Mouse (Mus musculus): ENCODE results near the gene Ppp1r9b. TPM values are rescaled to one million over a fixed set of nuclear protein-coding genes. Genes with fewer than 3 reads are reported as not detected.
"Not testable (repeated sequence)": the region's sequence is repeated elsewhere in the genome, so short reads cannot be mapped to it uniquely, and the experiment has no call there.

Ppp1r9b gene
- polyA plus RNA-seq, 1 experiment from 2014 or later, result 15.7 TPM

- no peaks in the 10 kb centered on the region for H3K9me3 ChIP-seq
- no peak overlapping the region for H3K9ac ChIP-seq (replicated peaks)
- WGBS, result 79% methylated on average over 5 of the region's 5 CpGs
- H3K27ac ChIP-seq (replicated peaks), result no peak overlapping the region
- 0 out of 2 replicates have a peak, but pooled peaks cover 5% of the 10 kb centered on the region for H3K27me3 ChIP-seq
- no peak overlapping the region for H3K4me2 ChIP-seq (replicated peaks)
- no peaks in the 10 kb centered on the region for H3K36me3 ChIP-seq
- no peak overlapping the region for H3K4me3 ChIP-seq
- H3K4me1 ChIP-seq, result peaks cover 4% of the 10 kb centered on the region; the same call in 1 of the 2 replicates
- ATAC-seq (ENCODE audit: low FRiP score, low read depth), result no peak
Measured at GRCm38 (mm10) chr11:94962534-94963101, 28.2 kb upstream of the Ppp1r9b start.

GRCm38 (mm10) chr11:94967419-94967818, 23.4 kb upstream of the Ppp1r9b start, which contains the start of gene Hils1:
Hils1 (plus strand) TSS chr11:94967593.
- H3K4me2 ChIP-seq (replicated peaks), result no peak within 1 kb of the TSS
- no peak within 1 kb of the TSS for H3K27ac ChIP-seq (replicated peaks)
- no peak within 1 kb of the TSS for H3K9ac ChIP-seq (replicated peaks)
- ATAC-seq (ENCODE audit: low FRiP score, low read depth), result no peak
- 47% methylated on average over 4 of the region's 4 CpGs for WGBS
- no peak within 1 kb of the TSS for H3K4me3 ChIP-seq
- no peaks in the 10 kb centered on the region for H3K9me3 ChIP-seq
- peaks cover 16% of the 10 kb centered on the region for H3K27me3 ChIP-seq
- H3K36me3 ChIP-seq, result no peaks in the 10 kb centered on the region
- no peaks in the 10 kb centered on the region for H3K4me1 ChIP-seq

- H3K9ac ChIP-seq (replicated peaks), result no peak overlapping the region
- ATAC-seq (ENCODE audit: low FRiP score, low read depth), result no peak
- H3K4me2 ChIP-seq (replicated peaks), result no peak overlapping the region
- H3K27ac ChIP-seq (replicated peaks), result no peak overlapping the region
- H3K27me3 ChIP-seq, result peaks cover 21% of the 10 kb centered on the region
- H3K4me3 ChIP-seq, result no peak overlapping the region
- 0 out of 2 replicates have a peak, but pooled peaks cover 2% of the 10 kb centered on the region for H3K4me1 ChIP-seq
- no peaks in the 10 kb centered on the region for H3K36me3 ChIP-seq
- WGBS, result 77% methylated on average over 7 of the region's 7 CpGs
- H3K9me3 ChIP-seq, result no peaks in the 10 kb centered on the region
Measured at GRCm38 (mm10) chr11:94968187-94968586, 22.6 kb upstream of the Ppp1r9b start.

- not testable (repeated sequence) for ATAC-seq (ENCODE audit: low FRiP score, low read depth); H3K36me3 ChIP-seq; H3K27ac ChIP-seq (replicated peaks); H3K9me3 ChIP-seq; H3K4me1 ChIP-seq; H3K4me3 ChIP-seq; H3K4me2 ChIP-seq (replicated peaks); H3K9ac ChIP-seq (replicated peaks)
- peaks cover 21% of the 10 kb centered on the region for H3K27me3 ChIP-seq
- WGBS, result 93% methylated on average over 4 of the region's 4 CpGs
Measured at GRCm38 (mm10) chr11:94969709-94970108, 21.1 kb upstream of the Ppp1r9b start.

GRCm38 (mm10) chr11:94970210-94970943, 20.5 kb upstream of the Ppp1r9b start:
- H3K36me3 ChIP-seq, result no peaks in the 10 kb centered on the region
- no peak overlapping the region for H3K27ac ChIP-seq (replicated peaks)
- H3K4me1 ChIP-seq, result 0 out of 2 replicates have a peak, but pooled peaks cover 3% of the 10 kb centered on the region
- H3K4me3 ChIP-seq, result no peak overlapping the region
- peak; percentile 44; the same call in 1 of the 2 replicates for ATAC-seq (ENCODE audit: low FRiP score, low read depth)
- 69% methylated on average over 15 of the region's 15 CpGs for WGBS
- H3K4me2 ChIP-seq (replicated peaks), result no peak overlapping the region
- H3K9me3 ChIP-seq, result no peaks in the 10 kb centered on the region
- H3K9ac ChIP-seq (replicated peaks), result no peak overlapping the region
- peaks cover 21% of the 10 kb centered on the region for H3K27me3 ChIP-seq

- Histone ChIP-seq H3K9ac (replicated peaks) (no peak overlapping the region), H3K9me3 (no peaks in the 10 kb centered on the region), H3K27ac (replicated peaks) (no peak overlapping the region), H3K4me3 (no peak overlapping the region), H3K27me3 (peaks cover 21% of the 10 kb centered on the region), H3K36me3 (no peaks in the 10 kb centered on the region), H3K4me2 (replicated peaks) (no peak overlapping the region), H3K4me1 (0 out of 2 replicates have a peak, but pooled peaks cover 3% of the 10 kb centered on the region)
- ATAC-seq (ENCODE audit: low FRiP score, low read depth), result no peak
- 66% methylated on average over 16 of the region's 16 CpGs for WGBS
Measured at GRCm38 (mm10) chr11:94971895-94972615, 18.8 kb upstream of the Ppp1r9b start.

GRCm38 (mm10) chr11:94972887-94973286, 17.9 kb upstream of the Ppp1r9b start:
- H3K27me3 ChIP-seq, result peaks cover 21% of the 10 kb centered on the region
- H3K36me3 ChIP-seq, result no peaks in the 10 kb centered on the region
- H3K9me3 ChIP-seq, result no peaks in the 10 kb centered on the region
- no peak overlapping the region for H3K4me2 ChIP-seq (replicated peaks)
- H3K4me1 ChIP-seq, result 0 out of 2 replicates have a peak, but pooled peaks cover 3% of the 10 kb centered on the region
- WGBS, result 74% methylated on average over 5 of the region's 5 CpGs
- H3K27ac ChIP-seq (replicated peaks), result no peak overlapping the region
- ATAC-seq (ENCODE audit: low FRiP score, low read depth), result no peak
- no peak overlapping the region for H3K4me3 ChIP-seq
- H3K9ac ChIP-seq (replicated peaks), result no peak overlapping the region

GRCm38 (mm10) chr11:94973313-94973712, 17.5 kb upstream of the Ppp1r9b start:
- H3K4me3 ChIP-seq, result no peak overlapping the region
- no peaks in the 10 kb centered on the region for H3K9me3 ChIP-seq
- no peaks in the 10 kb centered on the region for H3K36me3 ChIP-seq
- WGBS, result 42% methylated on average over 4 of the region's 4 CpGs
- no peak overlapping the region for H3K9ac ChIP-seq (replicated peaks)
- H3K4me2 ChIP-seq (replicated peaks), result no peak overlapping the region
- ATAC-seq (ENCODE audit: low FRiP score, low read depth), result no peak
- peaks cover 7% of the 10 kb centered on the region; the same call in 1 of the 2 replicates for H3K4me1 ChIP-seq
- H3K27me3 ChIP-seq, result peaks cover 21% of the 10 kb centered on the region
- H3K27ac ChIP-seq (replicated peaks), result no peak overlapping the region

- 87% methylated on average over 2 of the region's 2 CpGs for WGBS
- no peak overlapping the region for H3K27ac ChIP-seq (replicated peaks)
- H3K4me2 ChIP-seq (replicated peaks), result no peak overlapping the region
- H3K4me3 ChIP-seq, result no peak overlapping the region
- ATAC-seq (ENCODE audit: low FRiP score, low read depth), result no peak
- peaks cover 21% of the 10 kb centered on the region for H3K27me3 ChIP-seq
- no peak overlapping the region for H3K9ac ChIP-seq (replicated peaks)
- no peaks in the 10 kb centered on the region for H3K36me3 ChIP-seq
- H3K9me3 ChIP-seq, result no peaks in the 10 kb centered on the region
- H3K4me1 ChIP-seq, result peaks cover 11% of the 10 kb centered on the region; the same call in 1 of the 2 replicates
Measured at GRCm38 (mm10) chr11:94974951-94975350, 15.9 kb upstream of the Ppp1r9b start.

- Histone ChIP-seq H3K4me3 (no peak within 1 kb of the TSS), H3K4me2 (replicated peaks) (no peak within 1 kb of the TSS), H3K27ac (replicated peaks) (no peak within 1 kb of the TSS), H3K9me3 (no peaks in the 10 kb centered on the region), H3K27me3 (peaks cover 17% of the 10 kb centered on the region), H3K9ac (replicated peaks) (no peak within 1 kb of the TSS), H3K36me3 (no peaks in the 10 kb centered on the region), H3K4me1 (peaks cover 11% of the 10 kb centered on the region; the same call in 1 of the 2 replicates)
- 73% methylated on average over 5 of the region's 5 CpGs for WGBS
- no peak for ATAC-seq (ENCODE audit: low FRiP score, low read depth)
Measured at GRCm38 (mm10) chr11:94976199-94976598, 14.6 kb upstream of the Ppp1r9b start, which contains the start of gene Sgca. Sgca (minus strand) TSS chr11:94976327.

- Histone ChIP-seq H3K36me3 (no peaks in the 10 kb centered on the region), H3K4me2 (replicated peaks) (peak overlapping the region; percentile 45), H3K4me1 (peaks cover 8% of the 10 kb centered on the region; the same call in 1 of the 2 replicates), H3K27me3 (no peaks in the 10 kb centered on the region), H3K9me3 (no peaks in the 10 kb centered on the region), H3K27ac (replicated peaks) (peak overlapping the region; percentile 86), H3K4me3 (peak overlapping the region; percentile 18), H3K9ac (replicated peaks) (0 out of 2 replicates have a peak overlapping the region, but pooled peaks have one; percentile 24)
- ATAC-seq (ENCODE audit: low FRiP score, low read depth), result peak; percentile 71
- WGBS, result 50% methylated on average over 9 of the region's 9 CpGs
Measured at GRCm38 (mm10) chr11:94978178-94978915, 12.5 kb upstream of the Ppp1r9b start.
